Mouse (Mus musculus): ENCODE data around the gene Slc24a3. TPM values are rescaled to one million over a fixed set of nuclear protein-coding genes. Genes with fewer than 3 reads are reported as not detected.

The Slc24a3 gene
- polyA plus RNA-seq, 1 experiment from 2014 or later, result 1.1 TPM

DNA sequence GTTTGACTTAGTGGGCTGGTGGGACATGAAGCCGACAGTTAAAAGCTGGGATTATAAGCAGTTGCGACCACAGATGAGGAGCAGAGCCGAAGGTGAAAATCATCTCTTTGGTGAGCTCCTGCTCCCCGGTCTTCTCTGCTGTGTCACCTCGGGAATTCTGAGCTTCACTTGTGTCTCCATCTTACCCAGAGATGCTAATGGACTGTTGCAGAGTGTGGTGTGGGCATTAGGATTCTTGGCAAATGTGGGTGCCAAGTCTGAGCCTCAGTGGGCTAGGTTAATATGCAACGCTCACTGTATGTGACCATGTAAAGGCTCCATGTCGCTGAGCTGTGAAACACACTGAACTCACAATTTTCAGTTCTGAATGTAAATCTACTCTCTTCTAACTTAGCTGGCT, 7.5 kb downstream of the Slc24a3 start:
- DNase-seq (ENCODE audit: low spot score), result peak; percentile 1
- no peaks in the 10 kb centered on the region for H3K27me3 ChIP-seq (ENCODE audit: control insufficient read depth, insufficient read depth, low read length)
- 94% methylated on average over 7 of the region's 7 CpGs for WGBS
- H3K27ac ChIP-seq (ENCODE audit: low read depth, low read length), result no peak overlapping the region
- no peak overlapping the region for H3K9ac ChIP-seq (ENCODE audit: low read length)
- no peak overlapping the region for H3K4me2 ChIP-seq (ENCODE audit: low read depth, low read length, severe bottlenecking)
- no peak overlapping the region for H3K4me3 ChIP-seq (ENCODE audit: low read depth, low read length)
- no peaks in the 10 kb centered on the region for H3K4me1 ChIP-seq (replicated peaks; ENCODE audit: control insufficient read depth, insufficient read depth, low read length)
- no peaks in the 10 kb centered on the region for H3K9me3 ChIP-seq (ENCODE audit: control insufficient read depth, low read length)
- no peaks in the 10 kb centered on the region for H3K36me3 ChIP-seq (ENCODE audit: control insufficient read depth, insufficient read depth, low read length)
- ATAC-seq (replicated peaks; ENCODE audit: low FRiP score), result no peak

DNA sequence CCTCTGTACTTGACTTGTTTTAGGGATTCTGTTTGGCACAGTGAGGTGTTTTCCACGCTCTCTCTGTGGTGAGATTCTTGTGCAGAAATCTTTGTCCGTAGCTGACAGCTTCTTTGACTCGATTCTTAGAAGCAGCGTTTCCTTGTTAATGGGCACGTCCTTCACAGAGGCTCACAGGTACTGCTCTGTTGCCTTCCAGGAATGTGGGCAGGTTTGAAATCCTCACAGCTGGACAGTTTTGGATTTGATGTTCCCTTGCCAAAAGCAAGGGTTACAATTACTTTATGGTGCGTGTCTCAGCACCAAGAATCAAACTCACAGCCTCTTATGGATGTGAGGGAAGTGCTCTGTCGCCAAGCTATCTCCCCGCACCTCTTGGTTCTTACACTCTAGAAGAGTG, 14.9 kb downstream of the Slc24a3 start:
- no peaks in the 10 kb centered on the region for H3K9me3 ChIP-seq (ENCODE audit: control insufficient read depth, low read length)
- no peaks in the 10 kb centered on the region for H3K36me3 ChIP-seq (ENCODE audit: control insufficient read depth, insufficient read depth, low read length)
- H3K27me3 ChIP-seq (ENCODE audit: control insufficient read depth, insufficient read depth, low read length), result no peaks in the 10 kb centered on the region
- no peak overlapping the region for H3K9ac ChIP-seq (ENCODE audit: low read length)
- no peak overlapping the region for H3K4me2 ChIP-seq (ENCODE audit: low read depth, low read length, severe bottlenecking)
- WGBS, result 68% methylated on average over 8 of the region's 8 CpGs
- no peak overlapping the region for H3K27ac ChIP-seq (ENCODE audit: low read depth, low read length)
- H3K4me3 ChIP-seq (ENCODE audit: low read depth, low read length), result no peak overlapping the region
- no peak for DNase-seq (ENCODE audit: low spot score)
- no peaks in the 10 kb centered on the region for H3K4me1 ChIP-seq (replicated peaks; ENCODE audit: control insufficient read depth, insufficient read depth, low read length)
- no peak for ATAC-seq (replicated peaks; ENCODE audit: low FRiP score)

DNA sequence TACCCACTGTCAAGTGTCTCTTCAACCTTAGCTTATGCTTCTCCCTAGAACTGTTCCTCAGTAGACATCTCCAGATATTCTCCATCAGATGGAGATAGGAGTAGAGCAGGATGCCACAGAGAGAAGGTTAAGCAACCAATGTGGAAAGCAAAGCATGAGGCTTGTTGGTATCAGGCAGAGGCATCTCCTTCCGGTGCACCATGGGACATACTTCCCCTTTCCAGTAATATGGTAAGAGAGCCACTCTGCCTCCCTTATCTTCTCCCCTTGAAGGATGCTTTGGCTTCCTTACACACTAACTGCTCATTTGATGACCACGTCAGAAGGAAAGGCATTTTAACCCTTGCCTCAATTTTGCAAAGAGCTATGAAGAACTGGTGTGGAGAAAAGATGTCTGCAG, 21.3 kb downstream of the Slc24a3 start:
- Histone ChIP-seq H3K4me2 (ENCODE audit: low read depth, low read length, severe bottlenecking) (no peak overlapping the region), H3K36me3 (ENCODE audit: control insufficient read depth, insufficient read depth, low read length) (no peaks in the 10 kb centered on the region), H3K4me1 (replicated peaks; ENCODE audit: control insufficient read depth, insufficient read depth, low read length) (no peaks in the 10 kb centered on the region), H3K9me3 (ENCODE audit: control insufficient read depth, low read length) (no peaks in the 10 kb centered on the region), H3K27ac (ENCODE audit: low read depth, low read length) (no peak overlapping the region), H3K9ac (ENCODE audit: low read length) (no peak overlapping the region), H3K4me3 (ENCODE audit: low read depth, low read length) (no peak overlapping the region), H3K27me3 (ENCODE audit: control insufficient read depth, insufficient read depth, low read length) (no peaks in the 10 kb centered on the region)
- DNase-seq (ENCODE audit: low spot score), result no peak
- WGBS, result 85% methylated on average over 2 of the region's 2 CpGs
- ATAC-seq (replicated peaks; ENCODE audit: low FRiP score), result no peak

DNA sequence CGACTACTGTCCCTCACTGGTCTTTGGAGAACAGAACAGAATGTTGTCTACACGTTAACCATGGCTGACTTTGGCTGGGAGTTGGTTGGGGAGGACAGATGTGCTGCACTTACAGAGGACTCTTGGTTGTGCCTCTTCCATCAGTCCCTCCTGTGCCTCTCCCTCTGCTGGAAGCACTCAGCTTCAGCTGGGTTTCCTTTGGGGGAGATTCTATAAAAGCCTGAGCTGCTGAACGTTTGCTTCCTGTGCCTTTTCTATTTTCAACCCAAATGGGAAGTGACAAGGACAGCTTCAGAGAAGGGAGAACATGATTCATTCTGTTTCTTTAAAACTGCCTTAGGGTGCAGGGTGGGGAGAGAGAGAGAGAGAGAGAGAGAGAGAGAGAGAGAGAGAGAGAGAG, 28.5 kb downstream of the Slc24a3 start:
- WGBS, result 79% methylated on average over 3 of the region's 3 CpGs
- Histone ChIP-seq H3K36me3 (ENCODE audit: control insufficient read depth, insufficient read depth, low read length) (no peaks in the 10 kb centered on the region), H3K27me3 (ENCODE audit: control insufficient read depth, insufficient read depth, low read length) (no peaks in the 10 kb centered on the region), H3K4me1 (replicated peaks; ENCODE audit: control insufficient read depth, insufficient read depth, low read length) (no peaks in the 10 kb centered on the region), H3K4me3 (ENCODE audit: low read depth, low read length) (no peak overlapping the region), H3K9ac (ENCODE audit: low read length) (no peak overlapping the region), H3K4me2 (ENCODE audit: low read depth, low read length, severe bottlenecking) (no peak overlapping the region), H3K9me3 (ENCODE audit: control insufficient read depth, low read length) (no peaks in the 10 kb centered on the region), H3K27ac (ENCODE audit: low read depth, low read length) (no peak overlapping the region)
- no peak for DNase-seq (ENCODE audit: low spot score)
- no peak for ATAC-seq (replicated peaks; ENCODE audit: low FRiP score)

DNA sequence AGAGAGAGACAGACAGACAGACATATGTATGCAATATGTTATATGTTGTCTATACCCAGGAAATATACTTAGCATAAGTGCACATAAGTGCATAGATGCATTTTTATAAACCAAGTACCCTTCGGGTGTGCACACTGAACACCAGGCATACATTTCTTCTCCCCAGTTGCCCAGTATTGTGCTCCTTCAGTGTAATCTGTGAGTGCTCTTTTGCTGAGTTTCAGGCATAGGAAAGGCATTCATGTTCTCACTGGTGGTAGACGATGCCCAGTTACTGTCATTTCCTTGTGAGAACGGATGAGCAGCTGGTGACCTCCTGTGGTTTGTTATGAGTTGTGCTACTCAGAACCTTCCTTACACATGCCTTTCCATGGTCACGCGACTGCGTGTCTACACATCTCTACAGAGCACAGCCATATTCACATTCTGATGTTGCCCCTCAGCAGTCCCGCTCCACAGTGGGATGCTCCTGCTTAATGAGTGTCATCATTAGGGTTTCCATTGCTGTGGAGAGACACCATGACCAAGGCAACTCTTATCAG, 29.0 kb downstream of the Slc24a3 start:
- H3K4me1 ChIP-seq (replicated peaks; ENCODE audit: control insufficient read depth, insufficient read depth, low read length), result no peaks in the 10 kb centered on the region
- H3K4me3 ChIP-seq (ENCODE audit: low read depth, low read length), result no peak overlapping the region
- no peak overlapping the region for H3K27ac ChIP-seq (ENCODE audit: low read depth, low read length)
- DNase-seq (ENCODE audit: low spot score) (no peak), ATAC-seq (replicated peaks; ENCODE audit: low FRiP score) (no peak)
- H3K9ac ChIP-seq (ENCODE audit: low read length), result no peak overlapping the region
- 96% methylated on average over 7 of the region's 7 CpGs for WGBS
- no peaks in the 10 kb centered on the region for H3K9me3 ChIP-seq (ENCODE audit: control insufficient read depth, low read length)
- H3K4me2 ChIP-seq (ENCODE audit: low read depth, low read length, severe bottlenecking), result no peak overlapping the region
- no peaks in the 10 kb centered on the region for H3K27me3 ChIP-seq (ENCODE audit: control insufficient read depth, insufficient read depth, low read length)
- no peaks in the 10 kb centered on the region for H3K36me3 ChIP-seq (ENCODE audit: control insufficient read depth, insufficient read depth, low read length)

DNA sequence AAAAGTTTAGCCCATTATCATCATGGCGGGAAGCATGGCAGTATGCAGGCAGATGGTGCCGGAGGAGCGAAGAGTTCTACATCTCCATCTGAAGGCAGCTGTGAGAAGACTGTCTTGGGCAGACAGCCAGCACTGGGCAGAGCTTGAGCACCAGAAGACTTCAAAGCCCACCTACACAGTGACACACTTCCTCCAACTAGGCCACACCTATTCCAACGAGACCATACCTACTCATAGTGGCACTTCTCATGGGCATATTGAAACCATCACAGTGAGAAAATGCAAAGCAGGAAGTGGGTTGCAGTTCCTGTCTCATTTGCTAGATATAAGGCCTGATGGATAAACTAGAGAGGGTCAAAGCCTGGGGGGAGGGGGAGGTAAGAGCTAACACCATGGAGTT, 29.5 kb downstream of the Slc24a3 start:
- Histone ChIP-seq H3K27ac (ENCODE audit: low read depth, low read length) (no peak overlapping the region), H3K36me3 (ENCODE audit: control insufficient read depth, insufficient read depth, low read length) (no peaks in the 10 kb centered on the region), H3K4me3 (ENCODE audit: low read depth, low read length) (no peak overlapping the region), H3K9ac (ENCODE audit: low read length) (no peak overlapping the region), H3K4me1 (replicated peaks; ENCODE audit: control insufficient read depth, insufficient read depth, low read length) (no peaks in the 10 kb centered on the region), H3K4me2 (ENCODE audit: low read depth, low read length, severe bottlenecking) (no peak overlapping the region), H3K27me3 (ENCODE audit: control insufficient read depth, insufficient read depth, low read length) (no peaks in the 10 kb centered on the region), H3K9me3 (ENCODE audit: control insufficient read depth, low read length) (no peaks in the 10 kb centered on the region)
- 98% methylated on average over 4 of the region's 4 CpGs for WGBS
- no peak for DNase-seq (ENCODE audit: low spot score)
- ATAC-seq (replicated peaks; ENCODE audit: low FRiP score), result no peak

DNA sequence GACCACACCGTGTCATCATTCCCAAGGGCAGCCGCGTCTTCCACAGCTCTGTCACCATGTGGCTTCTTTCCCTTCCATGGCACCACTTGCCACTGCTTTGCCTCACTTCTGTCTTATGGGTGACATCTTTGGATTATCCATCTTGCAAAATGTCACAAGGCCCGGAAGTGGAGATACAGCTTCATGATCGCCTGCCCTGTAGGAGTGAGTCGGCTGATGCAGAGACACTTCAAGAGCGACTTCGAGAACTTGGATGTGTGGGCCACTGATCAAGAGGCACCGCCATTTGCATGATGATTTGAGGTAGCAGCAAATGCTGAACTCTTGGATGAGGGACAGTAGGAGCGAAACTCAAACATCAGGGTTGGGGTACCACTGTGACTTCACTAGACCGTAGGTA, 46.0 kb downstream of the Slc24a3 start:
- DNase-seq (ENCODE audit: low spot score), result no peak
- Histone ChIP-seq H3K9me3 (ENCODE audit: control insufficient read depth, low read length) (no peaks in the 10 kb centered on the region), H3K9ac (ENCODE audit: low read length) (no peak overlapping the region), H3K36me3 (ENCODE audit: control insufficient read depth, insufficient read depth, low read length) (no peaks in the 10 kb centered on the region), H3K27ac (ENCODE audit: low read depth, low read length) (no peak overlapping the region), H3K4me2 (ENCODE audit: low read depth, low read length, severe bottlenecking) (no peak overlapping the region), H3K27me3 (ENCODE audit: control insufficient read depth, insufficient read depth, low read length) (no peaks in the 10 kb centered on the region), H3K4me1 (replicated peaks; ENCODE audit: control insufficient read depth, insufficient read depth, low read length) (no peaks in the 10 kb centered on the region), H3K4me3 (ENCODE audit: low read depth, low read length) (no peak overlapping the region)
- no peak for ATAC-seq (replicated peaks; ENCODE audit: low FRiP score)
- 95% methylated on average over 11 of the region's 11 CpGs for WGBS

DNA sequence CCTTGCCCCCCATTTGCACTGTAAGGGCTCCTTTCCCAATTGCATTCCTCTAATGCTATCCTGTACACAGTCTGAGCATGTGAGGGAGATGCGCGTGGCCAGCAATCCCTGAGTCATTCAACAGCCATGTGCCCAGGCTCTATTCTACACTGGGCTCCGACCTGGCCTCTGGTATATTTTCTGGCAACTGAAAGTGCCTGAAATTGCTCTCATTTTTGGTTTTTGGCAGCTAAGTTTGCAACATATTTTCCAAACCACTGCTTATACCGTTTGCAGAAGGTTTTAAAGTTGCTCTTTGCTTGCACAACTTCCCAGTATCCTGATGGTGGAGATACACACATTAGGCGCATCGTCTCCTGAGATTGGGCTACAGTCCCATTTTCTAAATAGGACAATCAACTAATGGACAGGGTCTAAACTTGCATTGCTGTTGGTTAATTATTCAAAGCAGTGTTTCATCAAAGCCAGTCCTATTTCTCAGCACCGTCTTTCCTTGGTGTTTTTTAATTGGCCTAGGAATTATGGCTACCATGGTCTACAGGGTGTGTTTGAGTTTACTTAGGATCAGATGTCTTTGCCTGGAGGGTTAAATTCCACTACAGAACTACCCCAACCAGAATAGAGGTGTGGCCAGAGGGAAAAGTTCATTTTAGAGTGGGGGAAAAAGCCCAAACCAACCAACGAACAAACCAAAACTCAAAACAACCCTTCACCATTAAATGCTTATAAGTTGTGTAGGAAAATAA, 46.7 kb downstream of the Slc24a3 start:
- Histone ChIP-seq H3K27me3 (ENCODE audit: control insufficient read depth, insufficient read depth, low read length) (no peaks in the 10 kb centered on the region), H3K9ac (ENCODE audit: low read length) (no peak overlapping the region), H3K9me3 (ENCODE audit: control insufficient read depth, low read length) (no peaks in the 10 kb centered on the region), H3K4me1 (replicated peaks; ENCODE audit: control insufficient read depth, insufficient read depth, low read length) (no peaks in the 10 kb centered on the region), H3K36me3 (ENCODE audit: control insufficient read depth, insufficient read depth, low read length) (no peaks in the 10 kb centered on the region), H3K27ac (ENCODE audit: low read depth, low read length) (no peak overlapping the region), H3K4me3 (ENCODE audit: low read depth, low read length) (no peak overlapping the region), H3K4me2 (ENCODE audit: low read depth, low read length, severe bottlenecking) (no peak overlapping the region)
- ATAC-seq (replicated peaks; ENCODE audit: low FRiP score) (no peak), DNase-seq (ENCODE audit: low spot score) (no peak)
- 86% methylated on average over 8 of the region's 8 CpGs for WGBS

DNA sequence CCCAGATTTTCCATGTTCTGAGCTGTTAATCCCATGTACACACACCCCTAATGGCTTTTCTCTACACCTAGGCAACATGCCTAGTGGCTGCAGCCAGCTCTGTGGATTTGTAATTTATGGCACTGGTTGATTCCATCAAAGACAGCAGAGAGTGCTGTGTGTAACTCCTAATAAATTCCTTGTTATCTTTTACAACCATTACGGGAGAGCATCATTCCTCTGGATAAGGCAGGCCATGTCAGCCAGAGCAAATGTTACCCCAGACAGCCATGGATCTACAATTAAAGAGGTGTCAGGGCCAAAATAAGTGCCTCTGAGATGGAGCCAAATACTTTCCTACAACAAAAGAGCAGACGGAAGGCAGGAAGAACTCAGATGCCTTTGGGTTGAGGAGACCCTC, 49.0 kb downstream of the Slc24a3 start:
- Histone ChIP-seq H3K27ac (ENCODE audit: low read depth, low read length) (no peak overlapping the region), H3K36me3 (ENCODE audit: control insufficient read depth, insufficient read depth, low read length) (no peaks in the 10 kb centered on the region), H3K9me3 (ENCODE audit: control insufficient read depth, low read length) (no peaks in the 10 kb centered on the region), H3K9ac (ENCODE audit: low read length) (no peak overlapping the region), H3K27me3 (ENCODE audit: control insufficient read depth, insufficient read depth, low read length) (no peaks in the 10 kb centered on the region), H3K4me2 (ENCODE audit: low read depth, low read length, severe bottlenecking) (no peak overlapping the region), H3K4me1 (replicated peaks; ENCODE audit: control insufficient read depth, insufficient read depth, low read length) (no peaks in the 10 kb centered on the region), H3K4me3 (ENCODE audit: low read depth, low read length) (no peak overlapping the region)
- DNase-seq (ENCODE audit: low spot score), result no peak
- ATAC-seq (replicated peaks; ENCODE audit: low FRiP score), result no peak
- 94% methylated on average over 2 of the region's 2 CpGs for WGBS
